Mouse (Mus musculus) thymus, postnatal 0 days (tissue): ENCODE data around the gene Zfp691. TPM values are rescaled to one million over a fixed set of nuclear protein-coding genes. Genes with fewer than 3 reads are reported as not detected.
A peak's percentile ranks its signal among the peaks of the same experiment; 100 is the strongest.

Experiments used
- DNase-seq: peaks from one replicate; pipeline ENCODE4 v3.0.0-alpha.2; 2015; ENCODE audit warnings: low spot score
- polyA plus RNA-seq: library from polyadenylated mRNA; unstranded; fragments of >200 nt; fragmentation: Nextera tagmentation; extraction: Ambion mirVana; gene quantifications from 2 replicates; pipeline ENCODE4 v1.2.1, GENCODE M21; 2015

The Zfp691 gene
- polyA plus RNA-seq = 3.6 and 7.2 TPM in 2 replicates

DNA sequence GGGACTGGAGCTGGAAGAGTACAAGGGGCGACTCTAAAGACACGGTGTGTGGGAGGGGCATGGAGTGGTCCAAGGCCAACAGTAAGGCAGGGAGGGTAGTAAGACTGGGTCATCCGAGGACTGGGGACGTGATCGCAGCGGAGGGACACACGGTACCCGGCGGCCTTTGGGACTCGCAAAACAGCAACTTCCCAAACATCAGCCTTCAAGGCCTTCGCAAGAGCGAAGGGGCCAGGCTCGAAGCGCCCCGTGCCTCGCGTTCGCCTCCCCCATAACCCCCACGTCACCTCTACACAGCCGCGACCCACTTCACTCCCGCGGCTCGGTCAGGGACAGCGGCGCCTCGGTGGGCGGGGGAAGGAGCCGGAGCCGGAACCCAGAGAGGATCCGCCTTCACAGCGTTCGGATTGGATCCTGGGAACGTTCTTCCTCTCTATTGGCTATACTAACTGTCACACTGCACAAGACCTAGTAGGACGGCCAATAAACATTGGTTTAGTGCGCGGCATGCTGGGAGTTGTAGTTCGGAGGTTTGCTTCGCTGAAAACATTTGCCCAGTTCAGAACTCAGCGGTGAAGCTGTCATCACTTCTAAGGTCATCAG is at the start of gene Zfp691:
Gene Zfp691, minus strand, starts transcription at position 345 of the 603 bp plus-strand sequence.
- DNase-seq = peak; percentile 96

DNA sequence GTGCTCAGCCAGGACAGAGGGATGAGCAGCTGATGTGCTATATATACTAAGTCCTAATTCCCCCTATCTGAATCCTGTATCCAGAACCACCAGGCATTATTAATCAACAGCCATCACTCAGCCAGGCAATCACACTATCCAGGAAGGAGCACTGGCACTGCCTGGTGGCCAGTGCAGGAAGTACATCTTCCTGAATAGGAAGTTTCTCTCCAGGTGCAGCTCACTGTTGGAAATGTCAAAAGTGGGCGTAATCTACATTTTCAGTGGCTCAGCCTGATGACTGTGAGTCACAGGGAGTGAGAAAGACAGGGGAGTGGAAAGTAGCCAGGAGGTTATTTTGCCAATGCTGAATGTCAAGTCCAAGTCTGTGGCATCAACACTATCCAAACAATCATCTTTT is 49.7 kb upstream of the Zfp691 start:
- DNase-seq = peak; percentile 13

DNA sequence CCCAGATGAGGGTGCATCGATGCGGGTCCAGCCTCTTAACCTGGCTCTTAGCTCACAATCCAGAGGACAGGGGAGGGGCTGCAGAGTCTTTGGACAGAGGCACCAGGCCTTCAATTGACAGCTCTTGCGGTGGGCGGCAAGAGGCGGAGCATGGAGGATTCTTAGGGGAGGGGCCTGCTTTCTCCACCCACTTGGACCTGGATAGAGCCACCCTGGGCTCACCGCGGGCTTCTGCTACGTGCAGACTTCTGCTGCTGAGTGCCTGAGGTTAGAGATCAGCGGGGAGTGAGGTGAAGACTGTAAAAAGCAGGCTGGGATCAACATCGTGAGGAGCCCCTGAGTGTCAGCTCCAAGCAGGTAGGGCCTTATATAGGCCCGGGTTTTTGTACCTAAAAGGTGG is 44.2 kb upstream of the Zfp691 start, which contains the start of gene Tmem269:
Gene Tmem269, minus strand, starts transcription at position 49 of the 400 bp plus-strand sequence.
- DNase-seq = no peak

DNA sequence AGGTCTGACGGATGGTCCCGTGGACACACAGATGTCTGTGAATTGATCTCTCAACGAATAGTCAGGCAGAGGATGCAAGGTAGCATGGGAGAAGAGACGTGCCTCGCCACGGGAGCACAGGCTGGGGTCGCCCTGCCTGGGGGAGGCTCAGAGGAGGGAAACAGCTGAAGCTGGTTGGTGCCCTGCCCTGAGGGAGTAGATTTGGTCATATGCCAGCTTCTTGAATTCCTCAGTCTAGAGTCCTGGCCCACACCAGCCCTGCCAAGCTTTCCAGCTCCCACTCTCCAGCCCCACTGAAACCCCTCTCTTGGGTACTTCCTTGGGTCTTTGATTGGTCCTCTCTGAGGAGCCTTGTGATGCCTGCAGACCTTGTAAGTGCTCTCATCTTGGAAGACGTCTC is 42.7 kb upstream of the Zfp691 start:
- no peak for DNase-seq

DNA sequence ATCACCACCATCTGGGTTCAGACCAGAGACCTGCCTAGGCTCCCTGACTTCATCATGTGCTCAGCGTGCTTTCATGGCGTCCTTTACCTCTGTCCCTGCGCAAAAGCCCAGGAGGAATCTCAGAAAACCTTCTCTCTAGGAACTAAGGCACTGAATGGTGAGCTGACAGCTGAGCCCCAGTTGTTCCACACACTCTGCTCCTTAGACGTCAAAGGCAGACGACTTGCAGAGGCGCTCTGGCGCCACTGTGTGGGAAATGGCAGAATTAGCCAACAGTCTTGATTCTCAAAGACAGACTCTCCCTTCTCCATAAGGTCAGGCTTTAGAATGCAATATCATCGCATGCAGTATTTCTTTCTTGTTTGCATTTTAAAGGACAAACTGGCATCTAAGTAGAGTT is 30.7 kb upstream of the Zfp691 start:
- DNase-seq = peak; percentile 58

DNA sequence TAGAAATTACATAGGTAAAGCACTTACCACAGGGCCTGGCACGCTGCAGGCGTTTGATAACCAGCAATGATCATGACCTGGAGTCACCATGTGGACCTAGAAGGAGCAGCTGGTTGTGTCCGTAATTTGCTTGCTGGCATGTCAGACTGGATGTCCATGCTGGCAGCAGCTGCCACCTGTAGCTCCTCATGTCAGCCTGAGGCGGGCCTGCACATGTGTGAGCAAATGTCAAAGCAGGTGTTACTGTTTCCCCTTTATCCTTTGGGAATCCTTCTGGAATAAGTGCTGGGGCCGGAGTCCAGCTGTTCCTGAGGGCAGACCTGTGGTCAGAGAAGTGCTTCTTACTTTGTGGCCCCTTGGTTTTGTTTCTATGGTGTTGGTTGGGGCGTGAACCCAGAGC is 24.1 kb upstream of the Zfp691 start:
- no peak for DNase-seq

DNA sequence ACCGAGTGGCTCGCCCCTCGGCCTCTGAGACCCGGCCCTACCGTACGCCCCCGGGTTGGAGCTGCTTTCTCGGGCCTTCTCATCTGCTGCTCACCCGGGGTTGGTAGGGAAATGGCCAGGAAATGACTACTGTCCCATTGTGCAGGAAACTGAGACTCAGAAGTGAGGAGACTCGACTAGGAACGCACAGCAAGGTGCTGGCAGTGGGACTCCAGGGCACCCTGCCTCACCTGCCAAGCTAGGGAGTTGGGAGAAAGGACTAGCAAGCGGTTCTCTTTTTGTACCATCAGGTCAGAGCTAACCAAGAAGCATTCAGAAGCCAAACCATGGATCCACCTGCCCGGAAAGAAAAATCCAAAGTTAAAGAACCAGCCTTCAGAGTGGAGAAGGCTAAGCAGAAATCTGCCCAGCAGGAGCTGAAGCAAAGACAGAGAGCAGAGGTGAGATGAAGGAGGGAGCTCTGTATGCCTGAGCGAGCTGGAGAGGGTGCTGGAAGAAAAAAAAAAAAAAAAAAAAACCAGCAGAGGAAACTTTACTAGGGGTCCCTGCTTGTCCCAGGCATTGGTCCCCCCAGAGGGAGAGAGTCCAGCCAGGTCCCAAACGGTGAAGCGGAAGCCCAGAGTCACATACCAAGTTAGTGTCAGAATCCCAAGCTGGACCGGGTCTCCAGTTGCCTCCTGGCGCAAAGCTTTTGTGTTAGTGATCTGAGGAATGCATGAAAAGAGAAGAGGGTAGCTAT is 21.8 kb upstream of the Zfp691 start:
- no peak for DNase-seq

DNA sequence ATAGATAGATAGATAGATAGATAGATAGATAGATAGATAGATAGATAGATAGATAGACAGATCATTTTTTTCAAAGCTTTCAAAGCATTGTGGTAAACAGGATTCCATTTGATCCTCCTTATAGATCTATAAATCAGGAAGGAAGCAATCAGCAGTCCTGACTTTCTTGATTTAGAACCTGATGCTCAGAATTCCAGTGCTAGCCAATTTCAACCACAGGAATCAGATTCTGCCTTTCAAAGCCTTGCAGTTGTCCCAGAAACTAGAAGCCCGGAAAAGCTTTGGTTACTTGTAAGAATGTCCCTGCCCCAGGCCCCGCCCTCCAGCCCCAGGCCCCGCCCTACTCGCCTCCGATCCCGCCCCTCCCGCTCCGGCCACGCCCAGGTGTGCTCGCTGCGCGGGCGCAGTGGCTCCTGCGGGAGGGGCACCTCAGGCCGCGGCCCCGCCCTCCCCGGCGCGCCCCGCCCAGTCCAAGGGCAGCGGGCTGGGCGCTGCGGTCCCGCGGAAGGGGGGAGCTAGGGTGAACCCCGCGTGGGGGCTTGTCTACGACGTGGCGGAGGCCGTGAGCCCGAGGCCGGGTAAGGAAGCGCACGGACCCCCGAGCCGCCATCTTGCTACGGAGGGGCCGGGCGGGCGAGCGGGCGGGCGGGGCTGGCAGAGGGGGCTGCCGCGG is 21.1 kb upstream of the Zfp691 start, which contains the start of gene Svbp:
Gene Svbp, plus strand, starts transcription at position 398 of the 673 bp plus-strand sequence.
- peak; percentile 91 for DNase-seq

DNA sequence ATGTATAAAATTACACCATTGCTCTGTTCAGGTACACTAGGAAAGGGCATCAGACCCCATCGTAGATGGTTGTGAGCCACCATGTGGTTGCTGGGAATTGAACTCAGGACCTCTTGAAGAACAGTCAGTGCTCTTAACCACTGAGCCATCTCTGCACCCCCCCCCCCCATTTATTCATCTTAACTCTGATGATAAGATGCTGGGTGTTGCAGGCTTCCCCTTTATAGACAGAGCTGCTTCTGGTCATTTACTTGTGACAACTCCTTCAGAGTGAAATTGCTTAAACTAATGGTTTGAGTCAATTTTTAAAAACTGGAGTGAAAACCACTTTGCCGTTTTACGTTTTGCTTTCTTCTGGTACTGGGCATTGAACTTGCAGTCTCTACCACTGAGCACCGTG is 18.8 kb upstream of the Zfp691 start:
- DNase-seq = no peak

DNA sequence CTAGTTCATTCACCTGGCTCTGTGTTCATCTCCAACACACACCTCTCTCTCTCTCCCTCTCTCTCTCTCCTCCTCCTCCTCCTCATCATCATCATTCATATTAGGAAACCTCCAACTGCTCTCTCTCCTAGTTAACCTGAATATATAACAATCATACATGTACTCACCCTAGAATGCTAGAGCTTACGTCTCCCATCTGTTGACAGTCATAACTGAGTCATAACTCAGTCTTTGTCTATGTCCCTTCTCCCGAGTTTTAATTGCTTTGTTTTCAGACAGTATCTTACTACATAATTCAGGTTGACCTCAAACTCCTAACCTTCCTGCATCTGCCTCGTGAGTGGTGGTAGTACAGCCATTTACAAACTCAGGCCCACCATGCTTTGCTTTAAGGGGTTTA is 17.3 kb upstream of the Zfp691 start:
- no peak for DNase-seq

DNA sequence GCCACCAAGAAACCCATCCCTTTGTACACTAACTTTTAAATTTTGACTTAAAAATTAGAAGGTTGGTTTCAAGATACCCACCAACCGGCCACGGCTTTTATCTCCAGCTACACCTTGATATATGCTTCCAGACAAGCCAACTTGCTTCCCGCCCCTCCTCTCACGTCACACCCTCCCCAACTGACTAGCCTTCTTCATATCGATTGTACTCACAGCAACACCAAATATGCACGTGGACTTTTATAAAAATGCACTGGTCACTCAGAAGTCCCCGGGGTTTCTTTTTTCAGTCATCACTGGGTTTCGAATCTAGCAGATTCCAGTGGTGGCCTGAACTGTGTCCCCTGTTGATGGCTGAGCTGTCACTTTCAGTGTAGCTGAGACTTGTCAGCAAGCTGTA is 16.6 kb upstream of the Zfp691 start:
- no peak for DNase-seq

DNA sequence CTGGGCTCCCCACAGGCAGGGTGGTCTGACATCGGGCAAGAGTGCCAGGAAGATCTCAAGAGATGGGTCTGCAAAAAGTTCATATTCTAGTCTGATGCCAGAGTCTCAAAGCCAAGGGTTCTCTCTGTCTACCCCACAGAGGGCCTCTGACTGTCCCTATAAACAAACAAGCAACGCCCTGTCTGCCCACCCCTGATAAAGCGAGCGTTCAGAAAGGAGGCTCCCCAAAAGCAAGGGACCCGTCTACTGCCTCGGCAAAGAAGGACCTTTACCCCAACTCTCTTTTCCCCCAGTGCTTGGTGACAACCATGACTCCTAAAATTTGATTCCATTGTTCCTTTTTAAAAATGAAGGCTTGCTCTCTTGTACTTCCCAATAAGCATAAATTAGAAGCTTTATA is 15.9 kb upstream of the Zfp691 start, which contains the start of gene Ermap:
Gene Ermap, minus strand, starts transcription at position 148 of the 400 bp plus-strand sequence.
- DNase-seq = no peak

DNA sequence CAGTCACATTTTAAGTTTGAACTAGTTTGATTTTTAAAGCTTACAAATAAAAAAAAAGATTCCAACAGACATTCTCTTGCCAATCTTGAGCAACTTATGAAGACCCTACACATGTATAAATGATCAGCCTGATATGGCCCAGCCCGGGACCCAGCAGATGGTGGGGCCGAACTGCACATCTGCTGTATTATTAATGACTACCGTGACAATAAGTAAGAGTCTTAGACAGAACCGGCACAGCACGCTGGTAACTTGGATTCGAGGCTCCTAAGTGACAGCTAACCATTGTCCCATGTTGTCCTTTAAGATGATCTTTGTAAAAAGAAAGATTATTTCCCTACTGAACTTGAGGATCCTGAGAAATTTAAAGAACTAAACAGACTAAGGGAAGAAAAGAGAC is 15.4 kb upstream of the Zfp691 start:
- no peak for DNase-seq

DNA sequence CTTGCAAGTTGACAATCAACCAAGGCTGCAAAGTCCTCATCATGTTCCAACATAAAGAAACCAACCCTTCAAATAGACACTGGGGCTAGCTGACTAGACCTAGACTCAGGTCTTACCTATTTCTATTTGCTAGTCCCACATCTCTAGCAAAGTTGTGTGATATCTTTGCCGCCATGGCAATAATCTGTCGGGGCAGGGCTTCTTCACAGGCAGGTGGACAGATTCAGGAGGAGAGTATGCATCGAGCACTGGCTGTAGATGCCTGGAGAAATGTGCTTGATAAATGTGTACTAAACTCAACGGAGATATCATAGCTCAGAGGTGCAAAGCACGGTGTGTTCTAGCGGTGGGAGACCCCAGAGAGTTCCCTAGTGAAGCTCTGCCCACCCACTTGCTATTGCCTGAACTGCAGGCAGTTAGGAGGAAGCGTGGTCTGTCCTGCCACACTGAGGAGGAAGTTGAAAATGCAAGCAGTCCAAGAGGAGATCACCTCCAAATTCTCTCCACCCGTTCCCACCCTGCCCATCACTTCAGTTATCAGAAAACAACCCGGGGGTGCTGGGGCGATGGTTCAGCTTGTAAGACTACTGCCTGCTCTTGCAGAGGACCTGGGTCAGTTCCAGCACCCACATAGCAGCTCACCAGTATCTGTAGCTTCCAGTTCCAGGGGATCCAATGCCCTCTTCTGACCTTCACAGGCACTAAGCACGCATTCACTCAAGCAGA is 14.2 kb upstream of the Zfp691 start:
- no peak for DNase-seq

DNA sequence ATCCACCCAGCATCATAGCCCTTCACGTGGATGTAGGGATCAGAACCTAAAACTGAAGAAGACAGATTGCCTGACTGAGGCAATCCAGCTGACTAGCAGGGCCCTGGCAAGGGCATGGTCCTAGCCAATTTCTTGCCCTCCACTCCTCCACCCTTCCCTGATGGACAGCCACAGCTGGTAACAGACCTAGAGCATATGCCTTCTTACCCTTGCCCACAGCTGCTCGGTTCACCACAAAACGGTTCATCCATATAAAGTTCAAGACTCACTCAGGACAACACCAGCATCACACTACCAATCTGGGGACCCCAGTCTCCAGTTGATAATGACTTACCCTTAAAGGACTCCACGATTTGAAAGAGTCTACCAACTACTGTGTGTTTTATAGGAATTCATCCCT is 11.8 kb upstream of the Zfp691 start:
- no peak for DNase-seq

DNA sequence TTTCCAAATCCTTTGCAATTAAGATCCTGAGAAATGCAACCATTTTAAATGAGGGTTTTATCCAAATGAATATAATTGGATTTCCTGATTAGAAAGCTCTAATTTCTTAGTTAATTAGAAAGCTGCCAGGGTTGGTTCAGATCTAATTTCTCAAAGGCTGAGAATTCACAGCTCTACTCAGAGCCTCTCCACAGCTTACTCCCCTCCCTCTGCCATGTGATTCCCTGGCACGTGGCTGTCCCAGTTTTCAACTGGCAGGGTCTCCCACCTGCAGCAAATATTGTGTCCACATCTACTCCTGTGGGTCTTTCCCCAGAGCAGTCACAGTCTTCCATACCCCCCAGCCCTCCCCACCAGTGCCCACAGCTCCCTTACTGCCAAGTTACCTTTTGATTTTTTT is 9.5 kb upstream of the Zfp691 start:
- DNase-seq = no peak

DNA sequence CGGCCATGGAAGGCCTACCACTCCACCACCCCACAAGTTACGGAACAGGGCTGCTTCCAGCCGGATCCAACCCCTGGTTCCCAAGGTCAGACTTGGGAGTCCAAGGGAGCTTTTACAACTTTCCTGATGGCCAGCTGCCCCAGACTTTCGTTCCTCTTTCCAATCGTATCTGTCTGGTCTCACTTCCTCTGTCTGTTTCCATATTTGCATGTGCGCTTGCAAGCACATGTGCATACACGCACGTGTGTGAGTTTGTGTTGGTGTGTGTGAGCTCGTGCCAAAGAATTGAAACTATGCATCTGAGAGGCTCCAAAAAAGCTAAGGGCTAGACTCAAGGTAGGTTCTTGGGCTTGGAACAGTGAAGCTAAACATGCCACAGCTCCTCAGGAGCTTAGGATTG is 7.5 kb upstream of the Zfp691 start:
- DNase-seq = no peak

DNA sequence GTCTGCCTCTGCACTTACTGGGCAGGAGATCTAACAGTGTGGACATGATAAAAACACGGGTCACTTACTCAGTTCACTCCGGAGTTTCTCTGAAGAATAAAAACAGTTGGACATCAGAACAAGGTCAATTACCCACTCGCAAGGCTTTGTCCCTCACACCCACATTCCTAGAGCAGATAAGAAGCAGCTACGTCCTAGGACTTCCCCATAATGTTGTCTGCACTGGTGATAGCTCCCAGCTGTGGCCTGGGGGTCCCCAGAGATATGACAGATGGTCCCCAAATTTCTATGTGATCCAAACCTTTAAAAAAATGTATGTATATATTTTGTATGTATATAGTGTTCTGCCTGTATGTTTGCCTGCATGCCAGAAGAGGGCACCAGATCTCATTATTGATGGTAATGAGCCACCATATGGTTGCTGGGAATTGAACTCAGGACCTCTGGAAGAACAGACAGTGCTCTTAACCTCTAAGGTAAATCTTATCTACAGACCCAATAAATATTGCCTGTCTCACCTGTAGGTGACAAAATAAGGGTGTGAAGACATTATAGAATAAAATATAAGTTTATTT is 6.2 kb upstream of the Zfp691 start:
- DNase-seq = no peak

DNA sequence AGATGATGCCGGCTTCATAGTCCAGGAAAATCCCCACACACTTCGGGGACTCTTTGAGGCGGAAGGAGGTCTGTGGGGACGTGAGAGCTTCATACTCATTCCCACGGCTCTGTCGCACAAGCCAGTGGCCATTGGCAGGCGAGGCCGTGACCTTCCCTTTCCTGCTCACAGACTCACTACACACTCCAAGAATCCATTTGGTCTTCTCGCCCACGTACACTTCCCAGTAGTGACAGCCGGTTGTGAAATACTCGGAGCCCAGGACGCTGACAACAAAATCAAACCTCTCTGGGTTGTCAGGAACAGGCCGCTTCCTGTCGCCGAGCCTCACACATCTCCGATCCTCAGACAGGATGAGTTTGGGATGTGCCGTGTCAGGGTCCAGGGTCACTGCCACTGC is 4.3 kb upstream of the Zfp691 start:
- no peak for DNase-seq

DNA sequence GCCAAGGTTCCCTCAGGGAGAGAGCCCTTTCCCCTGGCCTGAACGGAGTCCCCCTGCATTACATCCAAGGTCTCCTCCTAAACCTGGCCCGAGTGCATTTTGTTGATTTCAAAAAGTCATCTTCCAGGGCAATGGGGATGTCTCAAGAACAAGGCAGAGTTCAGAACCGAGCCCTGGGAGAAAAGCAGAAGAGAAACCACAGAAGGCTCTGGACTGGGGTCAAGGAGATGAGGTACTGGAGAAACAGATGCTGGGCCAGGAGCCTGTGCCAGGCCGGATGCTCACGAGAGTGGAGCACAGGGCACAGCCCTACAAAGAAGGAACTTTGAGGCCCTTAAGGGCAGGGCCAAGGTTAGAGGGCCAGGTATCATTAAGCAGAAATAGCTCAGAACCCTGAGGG is 3.7 kb upstream of the Zfp691 start:
- DNase-seq = no peak

DNA sequence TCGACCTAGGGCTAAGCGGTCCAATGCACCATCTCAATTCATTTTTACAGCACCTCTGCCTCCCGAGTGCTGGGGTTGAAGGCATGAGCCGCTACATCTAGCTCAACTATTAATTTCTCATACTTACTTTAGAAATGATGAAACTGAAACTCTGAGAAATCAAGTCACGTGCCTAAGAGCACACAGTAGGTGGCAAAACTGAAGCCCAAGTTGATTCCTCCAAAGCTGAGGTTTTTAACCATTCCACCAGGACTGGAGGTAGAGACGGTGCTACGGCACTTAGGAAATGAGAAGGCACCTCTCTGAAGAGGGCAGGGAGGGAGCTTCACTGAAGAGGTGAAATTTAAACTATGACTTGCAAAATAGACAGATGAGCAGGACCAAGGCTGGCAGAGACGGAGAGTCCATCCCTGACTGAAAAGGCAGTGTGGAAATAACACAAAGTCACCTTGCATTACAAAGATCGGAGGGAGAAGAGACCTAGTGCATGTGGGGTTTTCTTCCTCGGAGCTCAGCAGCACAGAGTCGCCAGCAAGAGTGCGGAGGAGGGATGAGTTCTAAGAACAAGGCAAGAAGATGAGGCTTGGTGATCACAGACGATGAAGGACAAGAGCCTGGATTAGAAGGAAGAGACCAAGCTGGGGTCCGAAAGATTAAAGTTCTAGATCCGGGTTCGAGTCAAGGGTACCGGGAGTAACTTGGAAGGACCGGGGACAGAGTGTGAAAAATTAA is 910 bp downstream of the Zfp691 start:
- DNase-seq = no peak
